Mouse (Mus musculus): ENCODE measurements around the gene Ipmk. TPM values are rescaled to one million over a fixed set of nuclear protein-coding genes. Genes with fewer than 3 reads are reported as not detected.
"Not testable (repeated sequence)": the region's sequence is repeated elsewhere in the genome, so short reads cannot be mapped to it uniquely, and the experiment has no call there.

Gene Ipmk
- total RNA-seq, 1 experiment from 2014 or later: 18.0 TPM

DNA sequence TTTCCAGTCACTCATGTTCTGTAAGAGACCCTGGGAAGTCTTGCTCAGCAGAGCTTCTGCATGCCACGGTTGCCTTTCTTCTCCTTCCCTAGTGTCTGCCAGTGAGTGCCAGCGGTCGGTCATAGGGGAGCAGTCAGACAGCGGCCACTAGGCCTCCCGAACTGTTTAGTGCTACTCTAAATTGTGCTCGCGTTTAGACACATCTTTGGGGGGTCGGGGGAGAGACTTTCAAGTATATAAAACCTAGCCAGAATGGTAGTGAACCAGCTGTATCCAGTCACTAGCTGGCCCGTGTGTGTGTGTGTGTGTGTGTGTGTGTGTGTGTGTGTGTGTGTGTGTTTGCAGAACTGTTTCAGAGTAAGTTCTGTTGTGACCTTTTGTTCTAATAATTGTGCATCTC is 6.3 kb downstream of the Ipmk start:
- no peak for ATAC-seq (replicated peaks in 1 of 2; ENCODE audit: insufficient read depth in 1 of 2, low FRiP score in 2 of 2, low TSS enrichment in 1 of 2, low read depth in 1 of 2, poor library complexity in 2 of 2, severe bottlenecking in 2 of 2)

DNA sequence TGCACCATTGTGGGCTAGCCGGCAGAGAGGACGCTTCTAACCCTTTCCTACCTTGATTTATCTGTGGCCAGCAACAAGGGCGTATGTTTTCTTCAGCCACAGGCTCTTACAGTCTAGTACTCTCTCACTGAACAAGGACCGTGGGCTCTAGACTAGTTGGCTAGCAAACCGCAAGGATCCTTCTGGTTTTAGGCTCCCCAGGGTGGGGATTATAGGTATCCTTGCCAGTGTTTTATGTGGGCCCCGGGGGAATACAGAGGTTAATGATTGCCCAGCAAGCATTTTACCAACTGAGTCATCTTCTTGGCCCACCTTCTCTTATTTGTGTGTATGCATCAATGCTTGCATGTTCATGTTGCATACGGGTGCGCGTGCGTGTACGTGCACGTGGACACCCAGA is 7.4 kb downstream of the Ipmk start:
- no peak for ATAC-seq (replicated peaks in 1 of 2; ENCODE audit: insufficient read depth in 1 of 2, low FRiP score in 2 of 2, low TSS enrichment in 1 of 2, low read depth in 1 of 2, poor library complexity in 2 of 2, severe bottlenecking in 2 of 2)

DNA sequence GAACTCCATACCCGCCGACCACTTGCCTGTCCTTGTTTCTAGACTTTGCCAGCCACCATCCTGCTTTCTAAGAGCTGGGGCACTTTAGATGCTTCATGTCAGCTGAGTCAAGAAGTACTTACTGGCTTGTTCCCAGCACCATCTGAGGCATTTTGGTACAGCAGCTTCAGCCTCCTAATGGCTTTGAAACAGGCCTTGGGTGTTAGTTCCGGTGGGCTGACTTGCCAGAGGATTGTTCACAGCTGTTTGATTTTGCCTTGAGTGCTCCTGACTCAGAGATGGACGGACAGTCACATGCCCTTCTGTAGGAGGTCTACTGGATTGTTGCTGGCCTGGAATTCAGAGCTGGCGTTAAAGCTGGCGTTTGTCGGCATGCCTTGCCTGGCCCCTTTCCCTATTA is 13.5 kb downstream of the Ipmk start:
- ATAC-seq (replicated peaks in 1 of 2; ENCODE audit: insufficient read depth in 1 of 2, low FRiP score in 2 of 2, low TSS enrichment in 1 of 2, low read depth in 1 of 2, poor library complexity in 2 of 2, severe bottlenecking in 2 of 2): no peak

DNA sequence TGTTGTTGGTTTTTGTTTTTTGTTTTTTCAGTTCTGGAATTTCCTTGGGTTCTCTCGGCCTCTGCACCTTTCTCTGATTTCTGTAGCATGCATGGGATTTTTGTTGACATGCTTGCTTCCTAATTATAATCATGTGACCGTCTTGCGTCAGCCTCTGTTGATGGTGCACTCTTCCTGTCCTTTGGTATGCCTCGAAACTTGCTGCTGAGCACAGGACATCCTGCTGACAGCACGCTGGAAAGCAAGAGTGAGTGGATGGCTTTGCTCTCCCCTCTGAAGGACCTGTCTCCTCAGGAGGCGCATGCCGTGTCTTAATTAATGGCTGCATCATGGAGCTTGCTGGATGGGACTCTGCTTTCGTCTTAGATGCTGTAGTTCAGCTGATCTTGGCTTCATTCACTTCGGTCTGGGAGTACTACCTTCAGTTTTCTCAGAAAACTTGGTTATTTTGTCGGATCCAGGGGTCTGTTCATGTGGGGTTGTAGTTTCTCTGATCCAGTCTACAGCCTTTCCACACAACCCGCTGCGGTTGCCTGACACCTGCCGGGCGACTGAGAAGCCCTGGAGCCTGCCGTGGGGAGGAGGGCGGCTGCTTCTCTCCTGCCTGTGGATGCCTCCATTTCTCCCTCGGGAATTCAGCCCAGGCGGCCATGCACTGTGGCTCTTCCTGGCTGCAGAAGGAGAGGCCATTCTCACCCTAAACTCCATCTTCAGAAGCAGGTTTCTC is 14.4 kb downstream of the Ipmk start:
- peak; percentile 44 to 48; a peak in 1 of 4 replicates for ATAC-seq (replicated peaks in 1 of 2; ENCODE audit: insufficient read depth in 1 of 2, low FRiP score in 2 of 2, low TSS enrichment in 1 of 2, low read depth in 1 of 2, poor library complexity in 2 of 2, severe bottlenecking in 2 of 2)

DNA sequence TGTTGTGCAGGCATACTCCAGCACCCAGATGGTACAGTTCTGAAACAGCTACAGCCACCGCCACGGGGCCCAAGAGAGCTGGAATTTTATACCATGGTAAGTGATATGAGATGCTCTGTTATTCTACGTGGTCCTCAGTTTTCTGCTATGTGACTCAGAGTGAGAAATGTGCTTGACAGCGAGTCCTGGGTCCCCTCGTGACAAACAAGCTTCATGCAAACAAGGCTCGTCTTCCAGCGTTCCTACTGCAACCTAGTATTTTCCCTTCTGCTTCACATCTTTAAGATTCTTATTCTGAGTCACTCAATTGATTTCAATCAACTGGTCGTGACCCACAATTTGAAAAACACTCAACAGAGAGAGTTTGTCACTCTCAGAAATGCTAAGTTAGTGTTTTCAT is 15.9 kb downstream of the Ipmk start:
- ATAC-seq (replicated peaks in 1 of 2; ENCODE audit: insufficient read depth in 1 of 2, low FRiP score in 2 of 2, low TSS enrichment in 1 of 2, low read depth in 1 of 2, poor library complexity in 2 of 2, severe bottlenecking in 2 of 2): no peak

DNA sequence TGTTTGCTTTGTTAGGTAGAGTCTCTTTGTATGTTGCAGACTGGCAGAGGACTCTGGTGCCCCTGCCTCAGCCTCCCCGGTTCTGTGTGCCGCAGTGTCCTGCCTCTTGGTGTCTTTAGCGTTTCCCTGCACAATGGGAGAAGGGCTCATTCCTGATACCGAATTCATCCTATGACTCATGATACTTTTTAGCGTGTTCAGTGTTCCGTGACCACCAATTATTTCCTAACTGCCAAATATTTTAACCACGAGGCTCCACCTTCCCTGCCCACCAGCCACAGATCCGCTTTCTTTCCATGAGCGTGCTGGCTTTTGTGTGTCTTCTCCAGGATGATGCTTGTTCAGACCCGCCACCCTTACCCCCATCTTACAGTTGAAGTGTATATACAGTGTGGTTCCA is 16.3 kb downstream of the Ipmk start:
- ATAC-seq (replicated peaks in 1 of 2; ENCODE audit: insufficient read depth in 1 of 2, low FRiP score in 2 of 2, low TSS enrichment in 1 of 2, low read depth in 1 of 2, poor library complexity in 2 of 2, severe bottlenecking in 2 of 2): no peak

DNA sequence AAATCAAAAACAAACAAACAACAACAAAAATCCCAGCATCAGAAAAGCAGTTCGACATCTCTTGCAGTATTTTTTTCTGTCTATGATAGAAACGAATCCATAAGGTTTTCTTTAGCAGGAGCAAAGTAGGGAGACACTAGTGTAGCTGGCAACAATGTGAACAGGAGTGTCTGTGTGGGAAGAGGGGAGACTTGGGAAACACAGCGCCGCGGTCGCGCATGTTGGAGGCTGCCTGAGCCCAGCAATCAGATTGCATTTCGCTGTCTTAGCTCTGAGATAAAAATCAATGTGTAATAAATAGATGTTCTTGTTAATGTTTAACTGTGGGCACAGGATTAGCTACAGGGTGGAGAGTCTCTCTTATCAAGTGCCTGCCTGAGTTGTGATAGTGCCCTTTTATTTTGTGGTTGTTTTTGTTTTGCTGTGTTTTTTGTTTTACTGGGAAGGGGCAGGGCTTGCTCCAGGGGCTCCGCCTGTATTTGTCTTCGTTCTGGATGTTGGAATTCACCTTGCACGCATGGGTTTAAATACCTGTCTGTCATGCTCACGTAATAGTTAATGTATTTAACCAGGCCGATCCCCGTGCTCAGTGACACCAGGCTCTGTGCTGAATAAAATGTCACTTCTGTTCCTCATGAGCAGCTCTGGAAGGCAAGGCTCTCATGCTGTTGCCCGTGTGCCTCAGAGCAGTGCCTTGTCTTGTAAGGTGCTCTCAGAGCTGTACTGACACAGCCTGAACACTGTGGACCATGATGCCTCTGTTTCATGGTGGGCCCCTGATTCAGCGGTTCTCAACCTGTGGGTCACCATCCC is 20.8 kb downstream of the Ipmk start:
- no peak for ATAC-seq (replicated peaks in 1 of 2; ENCODE audit: insufficient read depth in 1 of 2, low FRiP score in 2 of 2, low TSS enrichment in 1 of 2, low read depth in 1 of 2, poor library complexity in 2 of 2, severe bottlenecking in 2 of 2)

DNA sequence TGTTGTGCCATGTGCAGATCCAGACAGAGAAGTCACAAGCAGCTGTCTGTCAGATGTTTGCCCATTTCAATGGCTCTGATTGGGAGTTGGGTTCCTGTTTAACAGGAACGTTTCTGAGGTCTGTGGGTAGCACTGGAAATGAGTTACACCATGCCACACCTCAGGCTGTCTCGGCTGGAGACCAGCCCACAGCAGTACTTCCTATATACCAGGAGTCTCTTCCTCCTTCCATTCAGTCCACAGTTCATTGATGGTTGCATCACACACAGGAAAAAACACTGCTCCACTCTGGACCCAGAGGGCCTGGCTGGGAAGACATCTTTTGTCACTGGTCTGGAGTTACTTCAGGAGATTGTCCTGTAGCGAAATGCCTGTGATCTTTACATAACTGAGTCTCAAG is 21.9 kb downstream of the Ipmk start:
- ATAC-seq (replicated peaks in 1 of 2; ENCODE audit: insufficient read depth in 1 of 2, low FRiP score in 2 of 2, low TSS enrichment in 1 of 2, low read depth in 1 of 2, poor library complexity in 2 of 2, severe bottlenecking in 2 of 2): peak; percentile 80 to 90; a peak in 3 of 4 replicates

DNA sequence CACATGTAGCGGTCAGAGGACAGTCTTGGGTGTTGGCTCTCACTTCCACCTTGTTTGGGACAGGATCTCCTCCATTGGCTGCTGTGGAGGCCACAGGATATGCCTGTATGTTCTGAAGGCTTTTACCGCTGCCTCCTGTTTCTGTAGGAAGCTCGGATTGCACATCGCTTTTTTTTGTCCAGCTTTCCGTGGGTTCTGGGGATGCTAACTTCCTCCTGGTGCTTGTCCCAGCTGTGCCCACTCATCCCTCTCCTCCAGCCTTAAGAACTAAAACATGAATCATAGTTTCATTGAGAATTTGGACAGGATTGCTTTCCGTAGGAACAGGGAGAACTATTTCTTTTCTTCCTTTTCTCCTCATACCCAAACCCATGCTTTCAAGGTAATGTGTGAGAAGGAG is 24.3 kb downstream of the Ipmk start:
- no peak for ATAC-seq (replicated peaks in 1 of 2; ENCODE audit: insufficient read depth in 1 of 2, low FRiP score in 2 of 2, low TSS enrichment in 1 of 2, low read depth in 1 of 2, poor library complexity in 2 of 2, severe bottlenecking in 2 of 2)

DNA sequence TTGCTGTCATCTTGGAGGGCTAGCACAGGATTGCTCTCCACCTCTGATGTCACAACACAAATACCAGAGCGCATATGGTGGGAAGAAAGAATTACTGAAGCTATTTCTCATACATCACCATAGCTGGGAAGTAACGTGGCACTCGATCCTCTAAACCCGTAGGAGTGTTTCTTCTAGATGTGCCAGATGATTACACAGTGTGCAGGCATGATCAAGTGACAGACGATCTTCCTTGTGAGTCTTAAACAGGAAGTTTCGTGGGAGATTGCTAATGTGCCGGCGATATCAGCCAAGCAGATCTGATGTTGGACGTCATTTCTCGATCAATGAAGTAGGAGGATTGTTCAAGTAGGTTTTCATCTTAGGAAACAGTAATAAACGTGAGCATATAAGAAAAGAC is 26.1 kb downstream of the Ipmk start:
- ATAC-seq (replicated peaks in 1 of 2; ENCODE audit: insufficient read depth in 1 of 2, low FRiP score in 2 of 2, low TSS enrichment in 1 of 2, low read depth in 1 of 2, poor library complexity in 2 of 2, severe bottlenecking in 2 of 2): no peak

DNA sequence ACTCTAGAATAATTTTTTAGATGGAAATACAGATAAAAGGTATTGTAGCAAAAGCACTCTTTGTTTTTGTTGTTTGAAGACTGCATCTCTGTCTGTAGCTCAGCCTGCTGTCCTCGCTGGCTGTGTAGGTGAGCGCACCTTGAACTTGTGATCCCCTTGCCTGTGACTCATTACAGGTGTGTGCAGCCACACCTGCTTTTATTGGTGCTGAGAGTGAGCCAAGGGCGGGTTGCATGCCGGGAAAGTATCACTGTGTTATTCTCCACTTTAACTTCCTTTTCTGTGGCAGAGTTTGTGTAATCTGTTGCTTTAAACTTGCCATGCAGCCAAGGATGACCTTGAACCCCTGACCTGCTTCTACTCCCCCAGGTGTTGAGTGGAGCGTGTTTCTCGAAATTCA is 28.5 kb downstream of the Ipmk start:
- no peak for ATAC-seq (replicated peaks in 1 of 2; ENCODE audit: insufficient read depth in 1 of 2, low FRiP score in 2 of 2, low TSS enrichment in 1 of 2, low read depth in 1 of 2, poor library complexity in 2 of 2, severe bottlenecking in 2 of 2)

DNA sequence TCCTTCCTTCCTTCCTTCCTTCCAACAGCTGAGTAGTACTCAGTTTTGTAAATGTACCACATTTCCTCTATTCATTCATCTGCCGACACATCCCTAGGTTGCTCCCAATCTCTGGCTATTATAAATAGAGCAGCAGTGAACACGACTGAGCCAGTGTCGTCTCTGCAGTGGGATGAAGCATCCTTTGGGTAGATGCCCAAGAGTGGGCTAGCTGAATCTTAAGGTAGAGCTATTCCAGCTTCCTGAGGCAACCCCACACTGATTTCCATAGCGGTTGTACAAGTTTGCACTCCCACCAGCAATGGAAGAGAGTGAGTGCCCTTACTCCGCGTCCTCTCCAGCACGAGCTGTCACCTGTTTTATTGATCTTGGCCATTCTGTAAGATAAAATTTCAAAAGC is 32.8 kb downstream of the Ipmk start:
- ATAC-seq (replicated peaks in 1 of 2; ENCODE audit: insufficient read depth in 1 of 2, low FRiP score in 2 of 2, low TSS enrichment in 1 of 2, low read depth in 1 of 2, poor library complexity in 2 of 2, severe bottlenecking in 2 of 2): no peak

DNA sequence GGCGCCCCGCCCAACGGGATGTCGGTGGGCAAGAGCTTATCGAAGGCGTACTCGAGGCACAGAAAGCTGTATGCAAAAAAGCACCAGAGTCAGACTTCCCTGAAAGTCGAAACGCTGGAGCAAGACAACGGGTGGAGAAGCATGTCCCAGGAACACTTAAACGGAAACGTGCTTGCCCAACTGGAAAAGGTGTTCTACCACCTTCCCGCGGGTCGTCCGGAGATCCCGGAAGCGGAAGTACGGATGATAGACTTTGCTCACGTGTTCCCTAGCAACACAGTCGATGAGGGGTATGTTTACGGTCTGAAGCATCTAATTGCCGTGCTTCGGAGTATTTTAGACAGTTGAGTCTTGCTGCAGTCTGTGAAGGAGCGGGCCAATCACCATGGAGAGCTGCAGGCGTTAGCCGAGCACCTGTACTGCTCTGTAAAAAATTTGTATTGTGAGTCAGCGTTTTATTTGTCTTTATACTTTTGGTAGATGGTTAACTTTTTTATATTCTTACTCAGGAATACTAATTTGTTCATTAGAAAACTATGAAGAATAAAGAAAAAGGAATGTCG is 34.0 kb downstream of the Ipmk start:
- no peak for ATAC-seq (replicated peaks in 1 of 2; ENCODE audit: insufficient read depth in 1 of 2, low FRiP score in 2 of 2, low TSS enrichment in 1 of 2, low read depth in 1 of 2, poor library complexity in 2 of 2, severe bottlenecking in 2 of 2)

DNA sequence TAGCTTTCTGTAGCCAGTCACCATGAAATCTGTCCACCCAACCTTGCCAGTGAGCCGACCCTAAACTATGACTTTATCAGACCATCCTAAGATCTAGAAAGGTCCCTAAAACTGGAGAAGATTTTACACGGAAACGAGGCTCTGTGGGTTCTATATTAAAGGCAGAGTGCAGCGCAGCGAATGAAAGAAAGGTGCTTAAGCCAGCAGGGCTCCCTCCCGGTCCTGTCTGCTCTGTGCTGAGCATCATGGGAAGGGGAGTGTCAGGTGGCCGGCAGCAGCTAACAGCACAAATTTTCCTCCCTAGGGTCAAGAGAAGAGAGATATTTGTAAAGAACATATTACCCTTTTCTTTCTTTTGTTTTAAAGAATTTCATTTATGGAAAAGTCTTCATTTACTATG is 34.5 kb downstream of the Ipmk start:
- no peak for ATAC-seq (replicated peaks in 1 of 2; ENCODE audit: insufficient read depth in 1 of 2, low FRiP score in 2 of 2, low TSS enrichment in 1 of 2, low read depth in 1 of 2, poor library complexity in 2 of 2, severe bottlenecking in 2 of 2)

DNA sequence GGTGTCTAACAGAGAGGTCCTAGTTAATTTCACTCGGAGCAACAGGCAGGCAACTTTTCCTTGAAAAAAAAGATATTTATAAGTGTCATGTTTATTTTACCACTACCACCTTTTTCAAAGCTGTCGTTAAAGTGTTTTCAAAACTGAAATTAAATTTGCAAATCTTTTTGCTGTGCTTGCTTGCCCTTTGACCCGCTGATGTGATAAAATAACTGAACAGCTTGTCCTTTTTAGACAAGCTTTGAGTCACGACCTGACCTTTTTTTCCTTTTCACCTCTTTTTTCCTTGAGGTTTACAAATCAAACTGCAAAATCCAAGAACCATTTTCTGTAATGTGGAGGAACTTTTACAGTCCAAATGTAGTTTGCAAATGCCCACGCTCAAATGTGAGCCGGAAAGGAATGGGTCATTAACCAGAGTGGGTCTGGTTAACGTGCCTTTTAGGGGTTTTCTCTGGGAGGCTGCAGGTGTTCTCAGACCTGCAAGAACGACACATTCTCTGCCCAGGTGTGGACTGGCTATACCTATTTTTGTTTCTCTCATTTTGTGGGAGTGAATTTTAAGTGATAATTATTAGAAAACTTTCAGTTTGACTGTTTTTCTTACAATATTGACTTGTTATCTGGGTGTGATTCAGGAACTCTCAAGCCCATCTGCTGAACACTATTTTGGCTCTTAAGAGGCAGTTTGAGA is 35.4 kb downstream of the Ipmk start:
- no peak for ATAC-seq (replicated peaks in 1 of 2; ENCODE audit: insufficient read depth in 1 of 2, low FRiP score in 2 of 2, low TSS enrichment in 1 of 2, low read depth in 1 of 2, poor library complexity in 2 of 2, severe bottlenecking in 2 of 2)

DNA sequence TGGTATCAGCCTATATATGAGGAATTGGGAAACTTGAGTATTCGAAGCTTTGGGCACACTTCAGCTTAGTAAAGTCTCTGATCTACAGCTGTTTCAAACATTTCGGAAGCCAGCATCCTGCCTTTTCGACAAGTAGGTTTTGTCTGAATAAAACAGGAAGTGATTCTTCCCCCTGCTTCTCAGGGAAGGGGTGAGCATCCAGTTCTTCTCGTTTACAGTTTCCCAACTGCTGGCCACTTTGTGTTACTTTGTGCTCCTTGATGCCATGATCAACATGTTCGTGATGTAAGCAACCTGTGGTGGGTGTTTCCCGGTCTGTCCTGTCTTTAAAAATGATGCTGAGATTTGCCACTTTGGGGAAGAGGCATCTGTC is 36.0 kb downstream of the Ipmk start:
- not testable (repeated sequence) for ATAC-seq (replicated peaks in 1 of 2; ENCODE audit: insufficient read depth in 1 of 2, low FRiP score in 2 of 2, low TSS enrichment in 1 of 2, low read depth in 1 of 2, poor library complexity in 2 of 2, severe bottlenecking in 2 of 2)

DNA sequence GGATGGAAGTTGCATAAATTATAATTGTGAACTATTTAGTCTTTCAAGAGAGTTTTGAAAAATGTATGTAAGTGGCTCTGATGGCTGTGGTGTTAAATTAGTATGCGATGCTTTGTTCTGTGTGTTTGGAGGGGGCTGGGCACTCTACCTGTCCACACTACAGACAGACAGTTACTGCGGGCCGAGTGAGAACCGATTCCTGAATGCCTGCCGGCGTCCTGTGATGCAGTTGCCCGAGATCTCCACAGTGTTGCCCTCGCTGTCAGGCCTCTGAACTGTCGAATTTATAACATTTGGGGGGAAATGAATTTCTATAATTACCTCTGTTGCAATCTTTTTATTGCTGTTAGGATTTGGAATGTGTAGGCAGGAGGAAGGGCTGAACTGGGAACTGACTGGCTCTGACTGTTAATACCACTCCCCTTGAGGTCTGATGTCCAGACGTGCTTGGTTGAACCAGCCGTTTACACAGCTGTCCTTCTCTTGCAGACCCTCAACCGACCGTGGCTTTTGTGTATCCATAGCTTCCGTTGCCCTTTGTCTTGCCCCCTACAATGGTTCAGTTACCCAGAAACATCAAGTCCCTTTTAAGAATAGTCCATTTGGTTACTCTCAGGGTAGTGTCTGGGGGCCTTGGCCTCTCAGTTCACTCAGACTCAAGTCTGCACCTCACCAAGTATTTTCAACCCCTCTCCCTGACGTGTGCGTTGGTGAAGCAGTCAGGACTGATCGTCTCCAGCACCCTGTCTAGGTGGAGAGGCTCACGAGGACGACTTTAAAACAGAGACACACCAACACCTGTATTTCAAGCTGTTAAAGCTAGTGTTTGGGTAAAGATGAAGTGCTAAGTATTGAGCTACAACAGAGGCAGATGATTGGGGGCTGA is 36.8 kb downstream of the Ipmk start:
- ATAC-seq (replicated peaks in 1 of 2; ENCODE audit: insufficient read depth in 1 of 2, low FRiP score in 2 of 2, low TSS enrichment in 1 of 2, low read depth in 1 of 2, poor library complexity in 2 of 2, severe bottlenecking in 2 of 2): no peak

Measured in hematopoietic stem cell, adult 5-6 weeks (primary cell).